Mouse (Mus musculus) ES-E14 (cell line): ENCODE results near the gene Hnrnph2.

Source experiments
- HCFC1 ChIP-seq: IDR thresholded peaks from 2 replicates; pipeline ENCODE4 v1.6.1; 2012; ENCODE audit warnings: low read length, inconsistent platforms, borderline replicate concordance; ENCODE audit not compliant: insufficient read depth
- MAFK ChIP-seq: IDR thresholded peaks from 2 replicates; pipeline ENCODE4 v1.6.1; 2014; ENCODE audit warnings: mild to moderate bottlenecking, low read depth, low read length, inconsistent platforms; ENCODE audit not compliant: insufficient read depth
- ZC3H11A ChIP-seq: IDR thresholded peaks from 2 replicates; pipeline ENCODE4 v1.6.1; 2012; ENCODE audit warnings: low read depth, mild to moderate bottlenecking, inconsistent platforms, low read length, borderline replicate concordance
- ZNF384 ChIP-seq: IDR thresholded peaks from 2 replicates; pipeline ENCODE4 v1.6.1; 2012; ENCODE audit warnings: low read depth, low read length, inconsistent platforms

GRCm38 (mm10) chrX:134614306-134614705 lies 13.3 kb downstream of the Hnrnph2 start:
- no peak for TF ChIP-seq HCFC1
- no peak for TF ChIP-seq MAFK
- TF ChIP-seq ZC3H11A, result no peak
- TF ChIP-seq ZNF384, result no peak
